Mouse (Mus musculus): ENCODE data around the gene Mapre1. TPM values are rescaled to one million over a fixed set of nuclear protein-coding genes. Genes with fewer than 3 reads are reported as not detected.
A peak's percentile ranks its signal among the peaks of the same experiment; 100 is the strongest.

The Mapre1 gene
- total RNA-seq, 2 experiments from 2014 or later = 107 to 115 TPM

DNA sequence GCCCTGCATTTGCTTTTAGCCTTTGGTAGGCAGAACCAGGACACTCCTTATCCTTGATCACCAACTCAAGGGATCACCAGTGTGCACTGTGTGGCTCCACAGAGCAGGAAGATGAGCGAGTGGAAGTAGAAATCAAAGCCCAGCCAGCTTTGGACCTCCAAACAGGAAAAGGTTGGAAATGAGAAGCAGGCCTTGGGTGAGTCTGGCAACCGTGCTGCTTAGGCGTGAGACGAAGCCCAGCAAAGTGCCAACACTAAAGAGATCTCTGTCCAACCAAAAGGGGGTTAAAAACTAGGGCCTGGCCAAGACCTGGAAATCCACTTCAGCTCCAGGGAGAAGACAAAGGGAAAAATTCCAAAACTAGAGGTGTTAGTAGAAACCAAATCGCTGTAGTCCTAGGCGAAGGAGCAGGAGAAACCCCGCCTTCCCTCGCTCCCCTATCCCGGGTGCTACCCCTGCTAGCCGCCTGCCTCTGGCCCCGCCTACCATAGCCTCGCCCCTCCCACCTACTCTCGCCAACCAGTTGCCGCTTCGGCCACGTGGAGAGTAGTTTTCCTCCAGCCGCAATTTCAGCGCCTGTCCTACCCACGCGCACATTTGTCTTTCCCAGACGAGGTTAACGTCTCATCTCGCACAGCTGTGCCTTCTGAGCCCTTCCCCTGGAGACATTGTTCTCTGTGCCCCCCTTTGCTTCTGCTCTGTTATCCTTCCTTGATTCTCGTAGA is 37.7 kb downstream of the Mapre1 start:
- peak; percentile 92 for DNase-seq

GRCm38 (mm10) chr2:153779394-153779981 is 38.4 kb downstream of the Mapre1 start, which contains the start of gene Efcab8:
Gene Efcab8 (plus strand): TSS chr2:153779931.
- no peak for DNase-seq

GRCm38 (mm10) chr2:153781181-153781580 is 40.1 kb downstream of the Mapre1 start:
- no peak for DNase-seq

- DNase-seq = peak; percentile 36
These were observed 43.6 kb downstream of the Mapre1 start for GRCm38 (mm10) chr2:153784668-153785067.

DNA sequence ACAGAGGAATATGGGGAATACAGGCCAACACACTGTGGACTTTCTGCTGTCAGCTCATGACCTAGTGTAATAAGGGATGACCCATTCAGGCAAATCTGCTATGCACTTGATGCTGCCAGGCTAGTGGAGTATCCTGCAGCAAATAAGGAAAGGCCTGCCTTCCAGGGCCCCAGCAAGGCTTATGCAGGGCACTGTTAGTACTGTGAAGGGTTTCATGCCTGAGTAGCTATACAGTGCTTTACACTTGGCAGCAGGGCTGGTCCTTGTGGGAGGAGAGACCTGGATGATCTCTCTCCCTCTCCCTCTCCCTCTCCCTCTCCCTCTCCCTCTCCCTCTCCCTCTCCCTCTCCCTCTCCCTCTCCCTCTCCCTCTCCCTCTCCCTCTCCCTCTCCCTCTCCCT is 52.3 kb downstream of the Mapre1 start:
- DNase-seq = no peak

DNA sequence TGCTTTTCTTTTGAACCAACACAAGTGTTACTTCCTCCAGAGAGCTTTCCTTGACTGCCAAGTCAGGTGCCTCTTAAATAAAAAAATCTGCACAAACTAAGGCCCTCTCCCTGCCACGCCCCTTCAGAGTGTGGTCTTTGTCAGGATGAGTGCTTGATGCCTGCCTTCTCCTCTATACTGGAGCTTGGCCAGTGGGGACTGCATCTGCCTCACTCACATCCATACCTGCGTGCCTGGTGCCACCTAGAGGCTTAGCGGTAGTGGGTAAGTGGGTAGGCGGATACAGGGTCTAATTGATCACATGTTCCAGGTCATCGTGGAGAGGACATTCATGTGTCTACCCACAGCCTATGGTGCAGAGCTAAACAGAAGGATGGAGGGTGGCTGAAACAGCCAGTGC is 54.0 kb downstream of the Mapre1 start:
- peak; percentile 17 for DNase-seq

GRCm38 (mm10) chr2:153807464-153807863 is 66.4 kb downstream of the Mapre1 start:
- peak; percentile 83 for DNase-seq

DNA sequence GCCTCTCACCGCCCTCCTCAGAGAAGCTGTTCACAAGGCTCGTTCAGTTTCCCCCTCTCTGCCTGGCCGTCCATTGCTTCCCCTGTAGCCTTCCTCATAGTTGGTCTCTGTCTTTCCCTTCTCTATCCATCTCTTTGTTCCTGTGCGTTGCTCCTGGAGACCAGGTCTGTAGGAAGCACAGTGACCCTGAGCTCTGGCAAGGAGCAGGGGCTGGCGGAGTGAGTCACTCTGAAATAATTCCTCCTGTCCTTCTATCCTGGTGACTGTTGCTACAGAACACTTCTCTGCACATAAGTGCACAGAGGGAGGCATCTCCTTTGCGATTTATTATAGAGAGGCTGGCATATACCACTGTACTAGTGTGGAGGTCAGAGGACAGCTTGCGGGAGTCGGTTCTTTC is 67.1 kb downstream of the Mapre1 start:
- DNase-seq = peak; percentile 57

GRCm38 (mm10) chr2:153808841-153809240 is 67.8 kb downstream of the Mapre1 start:
- DNase-seq = no peak

DNA sequence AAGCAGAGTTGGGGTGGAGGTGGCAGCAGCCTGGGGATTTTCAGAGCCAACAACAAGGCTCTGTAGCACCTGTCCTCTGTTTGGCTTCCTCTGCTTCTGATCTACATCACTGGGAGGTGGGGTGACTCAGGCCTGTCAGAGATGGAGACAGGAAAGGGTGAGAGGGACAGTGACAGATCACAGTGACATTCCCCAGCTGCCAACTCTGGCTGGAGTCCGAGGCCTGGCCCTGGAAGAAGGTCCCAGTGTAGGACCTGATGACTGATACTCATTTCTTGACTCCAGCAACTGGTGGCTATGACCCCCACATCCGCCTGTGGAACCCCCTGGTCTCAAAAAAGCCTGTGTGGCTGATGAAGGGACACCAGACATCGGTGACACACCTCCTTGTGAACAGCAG is 68.8 kb downstream of the Mapre1 start:
- peak; percentile 74 for DNase-seq

DNA sequence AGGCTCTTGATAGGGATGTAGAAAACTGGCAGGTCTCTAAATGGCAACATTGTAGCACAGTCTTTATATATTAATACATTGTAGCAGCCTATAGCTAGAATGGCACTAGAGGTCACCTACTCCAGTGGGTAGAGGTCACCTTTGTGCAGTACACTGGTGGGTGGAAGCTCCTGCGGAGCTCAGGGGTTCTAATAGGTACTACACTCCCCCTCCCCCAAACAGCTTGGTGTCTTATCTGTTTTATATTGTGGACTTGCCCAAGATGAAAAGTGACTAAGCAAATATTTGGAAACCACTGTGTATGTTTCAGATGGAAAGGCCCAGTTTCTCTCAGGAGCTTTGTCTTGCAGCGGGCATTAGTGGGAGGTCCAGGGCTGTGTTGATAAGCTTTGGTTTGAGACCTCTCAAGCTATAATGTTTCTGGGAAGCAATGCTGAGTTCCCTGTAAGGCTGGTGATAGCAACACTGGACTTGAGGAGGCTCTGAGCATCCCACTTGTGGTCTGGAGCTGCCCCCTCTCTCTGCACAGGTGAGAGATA is 81.0 kb downstream of the Mapre1 start:
- no peak for DNase-seq

Other genes starting within 250 kb of the Mapre1 start
- gene 4930404H24Rik, start 248.5 kb upstream of the Mapre1 start, total RNA-seq (2021) = not detected
- gene Nol4l, start 211.3 kb upstream of the Mapre1 start, total RNA-seq (2021) = 10 to 100 TPM; 14.1 to 21.3 TPM
- gene Commd7, start 108.5 kb upstream of the Mapre1 start, total RNA-seq (2021) = 10 to 100 TPM; 31.6 to 33.0 TPM
- 1 to 10 TPM; 4.3 to 6.5 TPM for gene Dnmt3b, start 91.8 kb upstream of the Mapre1 start, total RNA-seq (2021)
- not detected for gene Dnmt3c, start 44.6 kb upstream of the Mapre1 start, total RNA-seq (2021)
- under 1 TPM; 0.18 to 0.30 TPM for gene Efcab8, start 38.7 kb downstream of the Mapre1 start, total RNA-seq (2021)
- not detected for gene Sun5, start 129.8 kb downstream of the Mapre1 start, total RNA-seq (2021)
- gene Bpifb2, start 133.8 kb downstream of the Mapre1 start, total RNA-seq (2021) = under 1 TPM in 1 of 2 experiments, not detected in 1; 0.15 TPM
- 1 to 10 TPM; 1.2 to 1.7 TPM for gene Bpifb6, start 159.1 kb downstream of the Mapre1 start, total RNA-seq (2021)
- not detected for gene Bpifb3, start 177.0 kb downstream of the Mapre1 start, total RNA-seq (2021)
- gene Bpifb4, start 196.9 kb downstream of the Mapre1 start, total RNA-seq (2021) = not detected
- not detected for gene Bpifa6, start 233.7 kb downstream of the Mapre1 start, total RNA-seq (2021)